Mouse (Mus musculus) thymus, adult 2 months (tissue): ENCODE results near the gene Sp7. TPM values are rescaled to one million over a fixed set of nuclear protein-coding genes. Genes with fewer than 3 reads are reported as not detected.

Experiments used
- DNase-seq: peaks from one replicate; pipeline ENCODE4 v3.0.0; 2021
- H3K27ac ChIP-seq: fragments of 200-500 bp; 2 replicates; pipeline ENCODE4 v1.5.1; 2012; ENCODE audit warnings: low read length, control low read depth; ENCODE audit not compliant: control insufficient read depth, insufficient read depth
- H3K27me3 ChIP-seq: fragments of 200-500 bp; 2 replicates; pipeline ENCODE4 v1.6.1; 2012; ENCODE audit warnings: mild to moderate bottlenecking, low read length, moderate library complexity, mixed read lengths; ENCODE audit not compliant: control insufficient read depth, insufficient read depth
- H3K36me3 ChIP-seq: fragments of 200-500 bp; 2 replicates; pipeline ENCODE4 v1.6.1; 2012; ENCODE audit warnings: mild to moderate bottlenecking, low read length, moderate library complexity; ENCODE audit not compliant: control insufficient read depth, insufficient read depth
- H3K4me1 ChIP-seq: fragments of 200-500 bp; replicated peaks from 2 replicates; pipeline ENCODE4 v1.6.1; 2012; ENCODE audit warnings: low read length; ENCODE audit not compliant: control insufficient read depth, insufficient read depth
- H3K4me3 ChIP-seq: fragments of 200-500 bp; 2 replicates; pipeline ENCODE4 v1.5.1; 2012; ENCODE audit warnings: mild to moderate bottlenecking, low read length, control low read depth, moderate library complexity; ENCODE audit not compliant: control insufficient read depth, insufficient read depth
- CTCF ChIP-seq: fragments of 200-500 bp; IDR thresholded peaks from 2 replicates; pipeline ENCODE4 v1.5.1; 2012; ENCODE audit warnings: mild to moderate bottlenecking, control low read depth, low read length, moderate library complexity, borderline replicate concordance; ENCODE audit not compliant: control insufficient read depth, poor library complexity, insufficient read depth; ENCODE audit errors: extremely low read depth
- POLR2A ChIP-seq: fragments of 200-500 bp; IDR thresholded peaks from 2 replicates; pipeline ENCODE4 v1.6.1; 2012; ENCODE audit warnings: mild to moderate bottlenecking, low read length, control low read depth, moderate library complexity; ENCODE audit not compliant: control insufficient read depth, poor library complexity, insufficient read depth; ENCODE audit errors: extremely low read depth
- WGBS: fragments of 180-500 bp; shearing (Covaris S2); methylation state at CpG from one replicate; pipeline ENCODE4 v1.1.7; 2018; 5-methylcytosine and 5-hydroxymethylcytosine counted together
- polyA plus RNA-seq: library from polyadenylated mRNA; depleted of rRNA; stranded (reverse); fragments of >200 nt; gene quantifications from 2 replicates; pipeline ENCODE4 v1.2.3, GENCODE M21; 2012

Gene Sp7
- polyA plus RNA-seq, 1 experiment: 0.13 TPM

- Histone ChIP-seq H3K4me1 (peaks cover 15% of the 10 kb centered on the region), H3K36me3 (peaks cover 36% of the 10 kb centered on the region), H3K4me3 (peak overlapping the region; percentile 65), H3K27me3 (no peaks in the 10 kb centered on the region), H3K27ac (peak overlapping the region; percentile 22)
- WGBS: 2% methylated on average over 3 of the region's 3 CpGs
- DNase-seq: no peak
- no peak for TF ChIP-seq POLR2A
- no peak for TF ChIP-seq CTCF
Measured at GRCm38 (mm10) chr15:102406912-102407580, 40.1 kb upstream of the Sp7 start.

- Histone ChIP-seq H3K27me3 (no peaks in the 10 kb centered on the region), H3K36me3 (peaks cover 32% of the 10 kb centered on the region), H3K4me1 (peaks cover 15% of the 10 kb centered on the region), H3K4me3 (peak overlapping the region; percentile 65), H3K27ac (peak overlapping the region; percentile 22; the same call in 1 of the 2 replicates)
- TF ChIP-seq CTCF: no peak; the same call in 1 of the 2 replicates
- no peak for TF ChIP-seq POLR2A
- WGBS: under 1% methylated on average over 41 of the region's 69 CpGs
- DNase-seq: peak; percentile 73
Measured at GRCm38 (mm10) chr15:102406196-102406911, 39.4 kb upstream of the Sp7 start.

GRCm38 (mm10) chr15:102405489-102406195 lies 38.7 kb upstream of the Sp7 start, which contains the start of gene Sp1:
Gene Sp1 (plus strand): TSS chr15:102406143.
- H3K4me1 ChIP-seq: peaks cover 16% of the 10 kb centered on the region
- H3K36me3 ChIP-seq: peaks cover 31% of the 10 kb centered on the region
- DNase-seq: peak; percentile 98
- peak within 1 kb of the TSS; percentile 65 for H3K4me3 ChIP-seq
- no peaks in the 10 kb centered on the region for H3K27me3 ChIP-seq
- 0 out of 2 replicates have a peak, but pooled peaks have one; percentile 38 for TF ChIP-seq CTCF
- peak; percentile 99 for TF ChIP-seq POLR2A
- under 1% methylated on average over 38 of the region's 38 CpGs for WGBS
- H3K27ac ChIP-seq: peak within 1 kb of the TSS; percentile 91

GRCm38 (mm10) chr15:102404608-102405488 lies 37.9 kb upstream of the Sp7 start:
- Histone ChIP-seq H3K36me3 (peaks cover 23% of the 10 kb centered on the region), H3K4me1 (peaks cover 21% of the 10 kb centered on the region), H3K27me3 (no peaks in the 10 kb centered on the region), H3K4me3 (peak overlapping the region; percentile 57), H3K27ac (peak overlapping the region; percentile 91)
- TF ChIP-seq CTCF (peak; percentile 88), POLR2A (no peak)
- WGBS: 16% methylated on average over 34 of the region's 34 CpGs
- no peak for DNase-seq

- peaks cover 12% of the 10 kb centered on the region for H3K4me1 ChIP-seq
- no peaks in the 10 kb centered on the region for H3K36me3 ChIP-seq
- TF ChIP-seq CTCF (no peak), POLR2A (no peak)
- H3K27me3 ChIP-seq: no peaks in the 10 kb centered on the region
- no peak overlapping the region for H3K4me3 ChIP-seq
- no peak overlapping the region for H3K27ac ChIP-seq
- 97% methylated on average over 3 of the region's 3 CpGs for WGBS
- DNase-seq: no peak
Measured at GRCm38 (mm10) chr15:102402210-102402609, 35.2 kb upstream of the Sp7 start.
